Mouse (Mus musculus): ENCODE measurements at regions not wholly inside any gene's neighbourhood (a gene's known extent, or its start where the extent isn't known, plus 50 kb on each side); places are given as distances from the start of the nearest gene placed in this dataset.

- Histone ChIP-seq H3K27ac (no peak overlapping the region), H3K4me3 (no peak overlapping the region), H3K4me1 (ENCODE audit: control insufficient read depth, insufficient read depth, low read length) (no peaks in the 10 kb centered on the region), H3K79me2 (replicated peaks; ENCODE audit: control insufficient read depth, insufficient read depth, low read length) (no peaks in the 10 kb centered on the region), H3K27me3 (ENCODE audit: control insufficient read depth, insufficient read depth, low read length) (no peaks in the 10 kb centered on the region), H3K9ac (ENCODE audit: low read depth, low read length) (no peak overlapping the region), H3K36me3 (ENCODE audit: control insufficient read depth, insufficient read depth, low read length) (no peaks in the 10 kb centered on the region)
- DNase-seq, result no peak
- TF ChIP-seq EP300 (IDR thresholded peaks at IDR 0.05; ENCODE audit: insufficient read depth, low read depth, low read length) (no peak), CTCF (IDR thresholded peaks at IDR 0.05) (no peak), POLR2A (IDR thresholded peaks at IDR 0.05; ENCODE audit: insufficient read depth, low read depth, low read length) (no peak)
- 58% methylated on average over 6 of the region's 6 CpGs for WGBS
- intact Hi-C loops (cut with DNase I), result no loop called here
Observed at GRCm38 (mm10) chr9:34393042-34393441, 92.7 kb upstream of the Kirrel3 start.

DNA sequence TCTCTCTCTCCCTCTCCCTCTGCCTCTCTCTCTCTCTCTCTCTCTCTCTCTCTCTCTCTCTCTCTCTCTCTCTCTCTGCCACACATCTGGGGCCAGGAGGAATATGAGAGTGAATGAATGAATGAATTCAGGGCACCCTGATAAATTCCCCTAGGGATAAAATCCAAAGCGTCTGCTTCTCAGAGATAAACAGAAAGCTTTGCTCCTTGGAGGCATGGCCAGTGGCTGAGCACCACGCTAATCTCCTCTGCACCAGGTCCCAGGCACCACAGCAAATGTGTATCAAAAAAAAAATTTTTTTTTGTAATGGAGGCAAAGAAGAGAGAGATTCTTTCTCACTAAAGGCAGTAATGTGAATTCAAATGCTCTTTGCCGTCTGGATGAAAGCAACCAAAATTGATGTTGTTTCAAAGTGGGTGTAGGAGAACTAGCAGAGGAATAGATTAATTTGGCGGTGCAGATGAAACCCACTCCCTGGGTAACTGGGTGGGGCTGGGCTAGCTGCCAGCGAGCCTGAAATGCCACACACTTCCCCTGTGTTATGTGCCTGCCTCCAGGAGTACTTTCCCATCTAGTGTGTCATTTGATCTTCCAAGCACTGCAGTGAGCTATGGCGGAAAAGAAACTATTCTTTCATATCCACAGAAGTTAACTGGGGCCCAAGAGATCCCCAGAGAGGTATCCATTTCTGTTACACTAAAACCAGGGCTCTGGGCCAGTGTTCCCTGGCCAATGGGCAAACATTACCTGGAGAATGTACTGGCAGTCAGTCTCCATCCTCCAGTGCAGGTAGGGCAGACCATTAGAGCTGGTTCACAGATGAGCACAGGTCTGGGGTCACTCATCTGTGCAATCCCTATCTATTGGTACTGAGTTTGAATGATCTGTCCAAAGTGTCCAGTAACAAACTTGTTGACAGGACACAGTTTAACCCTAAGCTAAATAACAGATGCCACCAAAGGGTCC is 89.6 kb upstream of the Kirrel3 start:
- no peak overlapping the region for H3K4me3 ChIP-seq
- H3K9ac ChIP-seq (ENCODE audit: low read depth, low read length), result no peak overlapping the region
- no peak overlapping the region for H3K27ac ChIP-seq
- no peak for DNase-seq
- no peaks in the 10 kb centered on the region for H3K4me1 ChIP-seq (ENCODE audit: control insufficient read depth, insufficient read depth, low read length)
- intact Hi-C loops (cut with DNase I), result no loop called here
- TF ChIP-seq POLR2A (IDR thresholded peaks at IDR 0.05; ENCODE audit: insufficient read depth, low read depth, low read length), result no peak
- TF ChIP-seq EP300 (IDR thresholded peaks at IDR 0.05; ENCODE audit: insufficient read depth, low read depth, low read length), result no peak
- no peak for TF ChIP-seq CTCF (IDR thresholded peaks at IDR 0.05)
- H3K79me2 ChIP-seq (replicated peaks; ENCODE audit: control insufficient read depth, insufficient read depth, low read length), result no peaks in the 10 kb centered on the region
- no peaks in the 10 kb centered on the region for H3K27me3 ChIP-seq (ENCODE audit: control insufficient read depth, insufficient read depth, low read length)
- WGBS, result 33% methylated on average over 6 of the region's 6 CpGs
- H3K36me3 ChIP-seq (ENCODE audit: control insufficient read depth, insufficient read depth, low read length), result no peaks in the 10 kb centered on the region

DNA sequence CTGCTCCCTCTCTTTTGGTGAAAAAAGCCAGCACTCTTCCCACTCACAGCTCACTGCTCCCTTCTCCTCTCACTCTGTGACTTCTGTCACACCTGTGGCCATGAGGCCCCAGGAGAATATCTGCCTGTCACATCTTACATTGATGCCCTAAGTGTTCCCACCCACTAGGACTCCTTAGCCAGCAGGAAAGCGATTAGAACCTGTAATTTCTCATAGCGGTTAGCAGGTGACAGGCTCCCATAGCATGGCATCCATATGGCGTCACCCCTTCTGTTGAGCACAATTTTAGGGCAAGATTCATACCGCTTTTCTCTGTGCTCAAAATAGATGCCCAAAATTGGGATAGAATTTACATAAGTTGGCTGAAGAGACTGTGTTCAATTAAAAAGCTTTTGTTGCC is 74.0 kb upstream of the Kirrel3 start:
- TF ChIP-seq EP300 (IDR thresholded peaks at IDR 0.05; ENCODE audit: insufficient read depth, low read depth, low read length) (no peak), CTCF (IDR thresholded peaks at IDR 0.05) (no peak), POLR2A (IDR thresholded peaks at IDR 0.05; ENCODE audit: insufficient read depth, low read depth, low read length) (no peak)
- Histone ChIP-seq H3K4me3 (no peak overlapping the region), H3K36me3 (ENCODE audit: control insufficient read depth, insufficient read depth, low read length) (no peaks in the 10 kb centered on the region; the same call in 1 of the 2 replicates), H3K79me2 (replicated peaks; ENCODE audit: control insufficient read depth, insufficient read depth, low read length) (no peaks in the 10 kb centered on the region), H3K9ac (ENCODE audit: low read depth, low read length) (no peak overlapping the region), H3K27me3 (ENCODE audit: control insufficient read depth, insufficient read depth, low read length) (no peaks in the 10 kb centered on the region), H3K4me1 (ENCODE audit: control insufficient read depth, insufficient read depth, low read length) (no peaks in the 10 kb centered on the region; the same call in 1 of the 2 replicates), H3K27ac (no peak overlapping the region)
- no peak for DNase-seq
- WGBS, result 80% methylated on average over 4 of the region's 4 CpGs
- intact Hi-C loops (cut with DNase I), result no loop called here

- intact Hi-C loops (cut with DNase I), result no loop called here
- Histone ChIP-seq H3K27ac (no peak overlapping the region), H3K27me3 (ENCODE audit: control insufficient read depth, insufficient read depth, low read length) (no peaks in the 10 kb centered on the region), H3K4me1 (ENCODE audit: control insufficient read depth, insufficient read depth, low read length) (peaks cover 1% of the 10 kb centered on the region; the same call in 1 of the 2 replicates), H3K36me3 (ENCODE audit: control insufficient read depth, insufficient read depth, low read length) (no peaks in the 10 kb centered on the region; the same call in 1 of the 2 replicates), H3K4me3 (no peak overlapping the region), H3K79me2 (replicated peaks; ENCODE audit: control insufficient read depth, insufficient read depth, low read length) (no peaks in the 10 kb centered on the region), H3K9ac (ENCODE audit: low read depth, low read length) (no peak overlapping the region)
- no peak for DNase-seq
- no peak for TF ChIP-seq CTCF (IDR thresholded peaks at IDR 0.05)
- TF ChIP-seq EP300 (IDR thresholded peaks at IDR 0.05; ENCODE audit: insufficient read depth, low read depth, low read length), result no peak
- TF ChIP-seq POLR2A (IDR thresholded peaks at IDR 0.05; ENCODE audit: insufficient read depth, low read depth, low read length), result no peak
- 83% methylated on average over 8 of the region's 8 CpGs for WGBS
Observed at GRCm38 (mm10) chr9:34416153-34416552, 69.5 kb upstream of the Kirrel3 start.

- TF ChIP-seq CTCF (IDR thresholded peaks at IDR 0.05), result no peak
- TF ChIP-seq EP300 (IDR thresholded peaks at IDR 0.05; ENCODE audit: insufficient read depth, low read depth, low read length), result no peak
- TF ChIP-seq POLR2A (IDR thresholded peaks at IDR 0.05; ENCODE audit: insufficient read depth, low read depth, low read length), result no peak
Observed at GRCm38 (mm10) chr9:34418100-34418499, 67.6 kb upstream of the Kirrel3 start.

DNA sequence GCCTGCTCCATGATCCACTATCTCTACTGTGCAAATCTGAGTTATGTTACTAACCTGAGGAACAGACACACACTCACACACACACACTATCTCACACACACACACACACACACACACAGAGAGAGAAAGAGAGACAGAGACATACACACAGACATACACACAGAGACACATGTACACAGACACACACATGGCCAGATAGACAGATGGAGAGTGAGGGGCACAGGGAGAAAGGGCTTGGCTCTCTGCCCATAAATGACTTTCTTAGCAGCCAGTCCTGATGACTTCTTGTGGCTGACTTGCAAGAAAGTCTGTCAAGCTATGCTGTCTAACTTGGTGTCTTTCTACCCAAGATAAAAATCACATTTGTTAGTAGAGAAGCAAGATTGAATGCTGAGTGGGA is 63.7 kb upstream of the Kirrel3 start:
- no peak for DNase-seq
- intact Hi-C loops (cut with DNase I), result no loop called here
- no peak overlapping the region for H3K27ac ChIP-seq
- no peaks in the 10 kb centered on the region for H3K79me2 ChIP-seq (replicated peaks; ENCODE audit: control insufficient read depth, insufficient read depth, low read length)
- no peak for TF ChIP-seq EP300 (IDR thresholded peaks at IDR 0.05; ENCODE audit: insufficient read depth, low read depth, low read length)
- TF ChIP-seq POLR2A (IDR thresholded peaks at IDR 0.05; ENCODE audit: insufficient read depth, low read depth, low read length), result no peak
- no peak overlapping the region for H3K4me3 ChIP-seq
- H3K36me3 ChIP-seq (ENCODE audit: control insufficient read depth, insufficient read depth, low read length), result no peaks in the 10 kb centered on the region
- H3K9ac ChIP-seq (ENCODE audit: low read depth, low read length), result no peak overlapping the region
- no peaks in the 10 kb centered on the region for H3K27me3 ChIP-seq (ENCODE audit: control insufficient read depth, insufficient read depth, low read length)
- H3K4me1 ChIP-seq (ENCODE audit: control insufficient read depth, insufficient read depth, low read length), result peaks cover 1% of the 10 kb centered on the region; the same call in 1 of the 2 replicates

More at GRCm38 (mm10) chr9:34418100-34418499, 67.6 kb upstream of the Kirrel3 start:
- H3K4me1 ChIP-seq (ENCODE audit: control insufficient read depth, insufficient read depth, low read length), result peaks cover 1% of the 10 kb centered on the region; the same call in 1 of the 2 replicates
- 88% methylated on average over 8 of the region's 8 CpGs for WGBS
- no peak overlapping the region for H3K9ac ChIP-seq (ENCODE audit: low read depth, low read length)
- no peak for DNase-seq
- H3K79me2 ChIP-seq (replicated peaks; ENCODE audit: control insufficient read depth, insufficient read depth, low read length), result no peaks in the 10 kb centered on the region
- H3K4me3 ChIP-seq, result no peak overlapping the region
- H3K27ac ChIP-seq, result no peak overlapping the region
- intact Hi-C loops (cut with DNase I), result no loop called here
- no peaks in the 10 kb centered on the region; the same call in 1 of the 2 replicates for H3K36me3 ChIP-seq (ENCODE audit: control insufficient read depth, insufficient read depth, low read length)
- no peaks in the 10 kb centered on the region for H3K27me3 ChIP-seq (ENCODE audit: control insufficient read depth, insufficient read depth, low read length)
